Mouse (Mus musculus) embryo, embryonic 11 days (tissue): Measurements from ENCODE around the gene Lyg1.
A peak's percentile ranks its signal among the peaks of the same experiment; 100 is the strongest.

Source experiments
- DNase-seq: peaks from one replicate; pipeline ENCODE4 v3.0.0-alpha.2; 2015

Lyg1 gene

DNA sequence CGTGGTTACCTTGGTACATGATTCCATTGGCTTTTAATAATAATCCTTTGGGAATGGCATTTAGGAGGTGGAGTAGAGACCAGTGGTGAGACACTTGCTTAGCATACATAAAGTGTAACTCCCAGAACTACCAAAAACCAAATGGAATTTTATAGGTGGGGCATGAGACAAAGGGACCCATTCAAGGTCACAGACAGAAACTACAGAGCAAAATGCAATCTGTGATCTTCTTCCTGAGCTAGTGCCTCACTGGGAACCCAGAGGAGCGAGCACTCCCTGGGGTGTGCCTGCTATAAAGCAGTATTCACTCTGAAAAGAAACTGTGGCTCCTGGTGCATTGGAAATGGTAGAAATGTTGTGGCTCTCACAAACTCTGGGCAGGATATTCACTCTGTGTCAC lies 8.7 kb downstream of the Lyg1 start:
- no peak for DNase-seq

DNA sequence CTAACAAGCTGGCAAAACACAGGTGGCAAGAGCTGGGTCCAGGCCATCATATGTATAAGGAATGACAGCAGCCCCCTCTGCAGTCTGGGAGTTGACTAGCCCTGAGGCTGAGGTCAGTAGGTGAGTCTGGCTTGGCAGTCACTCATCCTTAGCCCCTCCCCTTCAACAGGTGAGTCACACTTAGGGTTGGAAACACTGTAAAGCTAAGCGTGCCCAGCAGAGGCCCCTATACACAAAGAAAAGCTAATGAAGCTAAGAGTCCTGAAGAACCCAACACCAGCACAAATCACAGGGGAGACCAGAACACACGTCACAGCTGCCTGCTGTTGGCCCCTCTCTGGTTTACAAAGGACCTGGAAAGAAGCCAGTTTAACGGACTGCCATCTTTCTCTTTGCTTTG lies 25.8 kb downstream of the Lyg1 start:
- DNase-seq: peak; percentile 11

DNA sequence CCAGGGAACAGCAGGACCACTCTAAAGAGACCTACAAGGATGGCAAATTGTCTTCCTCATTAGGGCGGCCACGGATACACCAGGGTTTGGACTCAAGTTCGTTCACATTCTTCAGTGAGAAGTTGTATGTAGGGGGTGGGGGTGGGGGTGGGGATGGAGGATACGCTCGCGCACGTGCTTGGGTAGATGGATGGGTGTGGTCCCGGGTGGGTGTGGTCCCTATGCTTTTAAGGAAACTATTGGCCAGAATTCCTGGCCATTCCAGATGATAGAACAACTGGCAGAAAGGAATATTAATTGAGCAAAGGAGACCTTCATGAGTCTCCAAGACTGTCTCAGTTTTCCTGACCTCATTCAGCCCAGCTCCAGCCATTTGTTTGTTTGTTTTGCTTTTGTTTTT lies 31.6 kb downstream of the Lyg1 start:
- no peak for DNase-seq

DNA sequence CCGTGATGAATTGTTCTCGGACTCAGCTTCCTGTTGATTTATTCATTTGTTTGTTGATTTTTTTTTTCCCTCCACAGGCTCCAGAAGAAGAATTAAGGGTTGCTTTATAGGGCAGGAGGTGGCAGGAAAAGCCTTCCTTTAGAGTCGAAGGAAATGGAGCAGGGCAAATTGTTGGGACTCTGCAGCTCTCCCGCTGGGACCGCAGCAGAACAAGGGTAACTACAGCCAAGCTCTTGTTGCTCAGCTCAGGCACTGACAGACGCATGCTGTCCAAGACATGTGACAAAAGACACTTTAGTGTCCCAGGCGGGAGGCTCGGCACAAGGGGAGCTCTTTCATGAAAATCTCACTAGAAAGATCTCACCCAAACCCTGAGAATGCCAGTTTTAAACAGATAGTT lies 35.0 kb downstream of the Lyg1 start:
- DNase-seq: no peak

DNA sequence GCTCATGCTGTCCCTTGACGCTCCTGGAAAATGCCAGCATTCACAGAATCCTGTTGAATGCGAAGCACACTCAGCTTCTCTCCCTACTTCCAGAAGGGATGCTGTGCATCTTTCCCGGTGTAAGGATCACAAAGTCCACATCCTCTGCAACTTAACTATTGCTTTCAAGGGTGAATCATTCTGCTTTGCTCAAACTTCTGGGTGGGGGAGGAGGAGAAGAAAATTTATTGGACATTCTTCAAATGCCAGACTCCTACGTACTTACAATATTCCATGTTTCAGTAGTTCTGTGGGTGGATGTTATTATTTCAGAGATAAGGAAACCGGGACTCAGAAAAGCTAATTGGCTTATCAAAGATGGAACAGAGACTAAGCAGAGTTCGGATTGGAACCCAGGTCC lies 39.5 kb downstream of the Lyg1 start:
- DNase-seq: no peak

DNA sequence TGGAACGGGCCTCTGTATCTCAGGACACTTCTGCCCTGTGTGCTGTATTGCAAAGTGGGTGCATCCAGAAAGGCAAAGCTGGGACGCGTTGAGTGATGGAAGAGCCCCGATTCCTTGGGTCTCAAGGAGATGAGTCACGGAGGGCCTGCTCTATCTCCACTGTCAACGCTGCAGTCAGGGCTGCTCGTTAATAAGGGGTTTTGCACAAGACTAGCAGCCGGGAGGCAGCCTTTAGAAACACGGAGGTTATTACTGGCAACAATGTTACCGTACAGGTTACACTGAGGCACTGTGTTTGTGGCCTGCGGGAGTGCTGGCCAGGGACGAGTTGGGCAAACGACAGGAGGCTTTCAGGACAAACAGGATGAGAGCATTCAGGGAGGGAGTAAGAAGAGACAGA lies 39.9 kb downstream of the Lyg1 start:
- DNase-seq: no peak

DNA sequence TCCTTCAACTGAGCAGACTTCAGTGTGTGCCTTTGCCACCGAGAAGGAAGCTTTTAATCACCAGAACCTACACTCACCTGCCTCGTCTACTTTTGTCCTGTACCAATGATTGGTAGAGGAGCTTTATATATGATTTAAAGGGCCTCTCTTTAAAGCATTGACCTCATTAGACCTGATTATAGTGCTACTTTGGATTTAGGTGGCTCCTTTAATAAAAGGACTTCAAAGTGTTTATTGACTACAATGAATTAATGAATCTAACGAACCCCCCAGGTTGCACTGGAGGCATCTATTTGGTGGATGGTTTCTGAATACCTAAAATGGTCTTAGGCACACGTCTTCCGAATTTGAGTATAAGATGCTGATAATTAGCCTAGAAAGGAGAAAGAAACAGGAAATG lies 41.2 kb downstream of the Lyg1 start, which contains the start of gene Lyg2:
TSS of gene Lyg2 (minus strand) at position 101 of the 400 bp plus-strand sequence.
- DNase-seq: no peak

DNA sequence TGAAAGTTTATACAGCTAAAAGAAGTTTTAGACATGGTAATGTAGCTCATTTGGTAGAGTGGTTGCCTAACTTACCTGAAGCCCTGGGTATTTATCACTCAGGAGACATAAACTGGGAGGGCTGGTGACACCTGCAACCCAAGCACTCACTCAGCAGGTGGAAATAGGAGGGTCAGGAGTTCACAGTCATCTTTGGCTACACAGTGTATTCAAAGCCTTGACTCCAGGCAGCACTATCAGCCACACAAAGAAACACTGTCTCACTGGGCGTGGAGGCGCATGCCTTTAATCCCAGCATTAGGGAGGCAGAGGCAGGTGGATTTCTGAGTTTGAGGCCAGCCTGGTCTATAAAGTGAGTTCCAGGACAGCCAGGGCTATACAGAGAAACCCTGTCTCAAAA lies 44.8 kb downstream of the Lyg1 start:
- DNase-seq: no peak

DNA sequence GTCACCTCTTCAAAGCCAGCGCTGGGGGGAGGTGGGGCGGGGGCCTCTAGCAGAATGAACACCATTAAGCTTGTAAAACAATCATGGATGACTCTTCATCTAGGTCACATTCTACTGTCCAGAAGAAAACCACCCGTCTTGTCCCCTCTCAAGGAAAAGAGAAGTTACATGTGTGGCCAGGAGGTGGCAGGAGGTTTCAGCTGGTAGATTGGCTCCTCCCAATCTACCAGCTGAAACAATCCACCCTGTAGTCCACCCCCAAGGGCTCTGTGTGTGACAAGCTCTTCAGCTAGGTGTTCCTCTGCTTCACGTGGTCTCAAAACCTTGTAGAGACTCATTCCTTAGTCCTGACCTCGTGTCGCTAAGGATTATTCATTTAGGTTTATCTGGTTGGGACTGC lies 54.4 kb downstream of the Lyg1 start:
- peak; percentile 38 for DNase-seq

DNA sequence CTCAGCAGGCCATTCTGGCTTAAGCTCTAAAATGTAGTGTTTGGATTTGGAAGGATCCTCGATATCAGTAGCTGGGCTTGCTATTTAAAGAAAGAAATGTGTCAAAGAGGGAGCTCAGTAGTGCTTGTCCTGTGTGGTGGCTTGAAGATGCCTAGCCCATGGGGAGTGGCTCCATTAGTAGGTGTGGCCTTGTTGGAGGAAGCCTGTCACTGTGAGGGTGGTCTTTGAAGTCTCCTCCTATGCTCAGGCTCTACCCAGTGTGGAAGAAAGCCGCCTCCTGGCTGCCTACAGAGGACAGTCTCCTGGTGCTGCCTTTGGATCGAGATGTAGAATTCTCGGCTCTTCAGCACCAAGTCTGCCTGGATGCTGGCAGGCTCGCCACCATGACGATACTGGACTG lies 57.3 kb downstream of the Lyg1 start:
- DNase-seq: no peak

DNA sequence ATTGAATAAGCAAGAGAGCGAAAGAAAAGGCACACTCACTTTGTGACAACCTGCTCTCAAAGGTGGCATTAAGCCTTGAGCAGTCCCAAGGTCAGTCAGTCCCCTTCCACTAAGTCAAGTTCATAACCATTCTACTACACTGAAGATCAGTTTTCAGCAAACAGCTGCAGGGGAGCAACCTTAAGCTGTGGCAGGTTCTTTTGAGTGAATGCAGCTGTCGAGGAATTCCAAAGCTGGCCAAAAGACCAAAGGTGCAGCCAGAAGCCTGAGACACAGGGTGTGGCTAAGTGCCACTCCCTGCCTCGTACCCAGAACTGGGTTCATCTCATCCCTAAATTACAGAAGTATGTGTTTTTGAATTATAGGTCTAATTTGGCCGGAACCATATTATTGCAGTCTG lies 57.7 kb downstream of the Lyg1 start:
- DNase-seq: no peak
